Mouse (Mus musculus): ENCODE data around the gene Fmo5. TPM values are rescaled to one million over a fixed set of nuclear protein-coding genes. Genes with fewer than 3 reads are reported as not detected.

The Fmo5 gene
- polyA plus RNA-seq, 1 experiment, result 0.12 TPM

- H3K27me3 ChIP-seq (ENCODE audit: control insufficient read depth, insufficient read depth, insufficient read length), result no peaks in the 10 kb centered on the region
- TF ChIP-seq FOSL1 (IDR thresholded peaks at IDR 0.05; ENCODE audit: insufficient read depth, low read length, poor library complexity, severe bottlenecking) (no peak), CEBPB (IDR thresholded peaks at IDR 0.05; ENCODE audit: low read depth) (no peak), MYOD1 (IDR thresholded peaks at IDR 0.05; ENCODE audit: control insufficient read depth, insufficient read length, low read depth) (no peak), USF1 (IDR thresholded peaks at IDR 0.05; ENCODE audit: low read depth) (no peak)
- no peak overlapping the region for H3K4me3 ChIP-seq (ENCODE audit: insufficient read depth, poor library complexity, severe bottlenecking)
- H3ac ChIP-seq (ENCODE audit: control insufficient read depth, insufficient read length, low read depth), result no peak overlapping the region
- no peaks in the 10 kb centered on the region for H3K79me2 ChIP-seq (ENCODE audit: control insufficient read depth, insufficient read depth)
- no peaks in the 10 kb centered on the region for H3K36me3 ChIP-seq (ENCODE audit: control insufficient read depth, insufficient read depth)
- no peaks in the 10 kb centered on the region for H3K79me3 ChIP-seq (ENCODE audit: low read depth)
These were observed 4.9 kb downstream of the Fmo5 start for GRCm38 (mm10) chr3:97633456-97633855.

GRCm38 (mm10) chr3:97634288-97634761 lies 5.7 kb downstream of the Fmo5 start:
- Histone ChIP-seq H3ac (ENCODE audit: control insufficient read depth, insufficient read length, low read depth) (no peak overlapping the region), H3K4me3 (ENCODE audit: insufficient read depth, poor library complexity, severe bottlenecking) (no peak overlapping the region), H3K36me3 (ENCODE audit: control insufficient read depth, insufficient read depth) (no peaks in the 10 kb centered on the region), H3K27me3 (ENCODE audit: control insufficient read depth, insufficient read depth, insufficient read length) (no peaks in the 10 kb centered on the region), H3K79me3 (ENCODE audit: low read depth) (no peaks in the 10 kb centered on the region), H3K79me2 (ENCODE audit: control insufficient read depth, insufficient read depth) (no peaks in the 10 kb centered on the region)
- TF ChIP-seq MAX (IDR thresholded peaks at IDR 0.05) (peak; percentile 79), CEBPB (IDR thresholded peaks at IDR 0.05; ENCODE audit: low read depth) (peak; percentile 84), USF1 (IDR thresholded peaks at IDR 0.05; ENCODE audit: low read depth) (no peak), FOSL1 (IDR thresholded peaks at IDR 0.05; ENCODE audit: insufficient read depth, low read length, poor library complexity, severe bottlenecking) (no peak)

DNA sequence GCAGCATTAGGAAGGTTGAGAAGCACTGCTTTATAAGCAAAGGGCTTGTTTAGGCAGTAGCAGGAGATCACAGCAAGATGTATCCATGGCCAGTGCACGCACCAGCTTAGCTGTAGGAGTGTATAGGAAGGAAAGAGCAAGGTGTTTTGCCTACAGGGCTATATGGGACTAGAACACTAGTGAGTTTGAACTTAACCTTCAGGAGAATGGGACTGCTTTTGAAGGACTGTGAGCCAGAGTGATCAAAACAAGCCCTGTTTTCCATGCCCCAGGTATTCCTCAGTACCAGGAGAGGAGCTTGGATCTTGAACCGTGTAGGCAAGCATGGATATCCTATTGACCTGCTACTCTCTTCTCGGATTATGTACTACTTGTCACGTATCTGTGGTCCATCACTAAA lies 12.8 kb downstream of the Fmo5 start:
- Histone ChIP-seq H3K4me3 (ENCODE audit: insufficient read depth, poor library complexity, severe bottlenecking) (no peak overlapping the region), H3ac (ENCODE audit: control insufficient read depth, insufficient read length, low read depth) (no peak overlapping the region), H3K79me3 (ENCODE audit: low read depth) (no peaks in the 10 kb centered on the region), H3K79me2 (ENCODE audit: control insufficient read depth, insufficient read depth) (no peaks in the 10 kb centered on the region), H3K27me3 (ENCODE audit: control insufficient read depth, insufficient read depth, insufficient read length) (no peaks in the 10 kb centered on the region), H3K36me3 (ENCODE audit: control insufficient read depth, insufficient read depth) (no peaks in the 10 kb centered on the region)
- TF ChIP-seq FOSL1 (IDR thresholded peaks at IDR 0.05; ENCODE audit: insufficient read depth, low read length, poor library complexity, severe bottlenecking) (no peak), MYOG (IDR thresholded peaks at IDR 0.05; ENCODE audit: control insufficient read depth, extremely low read depth, insufficient read length) (no peak), CEBPB (IDR thresholded peaks at IDR 0.05; ENCODE audit: low read depth) (no peak), MYOD1 (IDR thresholded peaks at IDR 0.05; ENCODE audit: control insufficient read depth, insufficient read length, low read depth) (no peak), CTCF (IDR thresholded peaks at IDR 0.05; ENCODE audit: control insufficient read depth, insufficient read depth, insufficient read length) (no peak), MAX (IDR thresholded peaks at IDR 0.05) (no peak), USF1 (IDR thresholded peaks at IDR 0.05; ENCODE audit: low read depth) (no peak)

- no peak for TF ChIP-seq FOSL1 (IDR thresholded peaks at IDR 0.05; ENCODE audit: insufficient read depth, low read length, poor library complexity, severe bottlenecking)
- no peak for TF ChIP-seq MYOG (IDR thresholded peaks at IDR 0.05; ENCODE audit: control insufficient read depth, extremely low read depth, insufficient read length)
- TF ChIP-seq MAX (IDR thresholded peaks at IDR 0.05), result no peak
- no peak for TF ChIP-seq CEBPB (IDR thresholded peaks at IDR 0.05; ENCODE audit: low read depth)
- no peak for TF ChIP-seq MYOD1 (IDR thresholded peaks at IDR 0.05; ENCODE audit: control insufficient read depth, insufficient read length, low read depth)
- H3K36me3 ChIP-seq (ENCODE audit: control insufficient read depth, insufficient read depth), result no peaks in the 10 kb centered on the region
- no peak overlapping the region for H3ac ChIP-seq (ENCODE audit: control insufficient read depth, insufficient read length, low read depth)
- H3K79me2 ChIP-seq (ENCODE audit: control insufficient read depth, insufficient read depth), result no peaks in the 10 kb centered on the region
- no peak overlapping the region for H3K4me3 ChIP-seq (ENCODE audit: insufficient read depth, poor library complexity, severe bottlenecking)
- no peaks in the 10 kb centered on the region for H3K27me3 ChIP-seq (ENCODE audit: control insufficient read depth, insufficient read depth, insufficient read length)
- H3K79me3 ChIP-seq (ENCODE audit: low read depth), result no peaks in the 10 kb centered on the region
These were observed 13.4 kb downstream of the Fmo5 start for GRCm38 (mm10) chr3:97642001-97642400.

- Histone ChIP-seq H3K36me3 (ENCODE audit: control insufficient read depth, insufficient read depth) (no peaks in the 10 kb centered on the region), H3K27me3 (ENCODE audit: control insufficient read depth, insufficient read depth, insufficient read length) (no peaks in the 10 kb centered on the region), H3K79me3 (ENCODE audit: low read depth) (no peaks in the 10 kb centered on the region), H3K79me2 (ENCODE audit: control insufficient read depth, insufficient read depth) (no peaks in the 10 kb centered on the region), H3ac (ENCODE audit: control insufficient read depth, insufficient read length, low read depth) (no peak overlapping the region), H3K4me3 (ENCODE audit: insufficient read depth, poor library complexity, severe bottlenecking) (no peak overlapping the region)
- TF ChIP-seq CTCF (IDR thresholded peaks at IDR 0.05; ENCODE audit: control insufficient read depth, insufficient read depth, insufficient read length), result no peak
- TF ChIP-seq MYOD1 (IDR thresholded peaks at IDR 0.05; ENCODE audit: control insufficient read depth, insufficient read length, low read depth), result no peak
- TF ChIP-seq USF1 (IDR thresholded peaks at IDR 0.05; ENCODE audit: low read depth), result no peak
- no peak for TF ChIP-seq MYOG (IDR thresholded peaks at IDR 0.05; ENCODE audit: control insufficient read depth, extremely low read depth, insufficient read length)
- no peak for TF ChIP-seq FOSL1 (IDR thresholded peaks at IDR 0.05; ENCODE audit: insufficient read depth, low read length, poor library complexity, severe bottlenecking)
- TF ChIP-seq CEBPB (IDR thresholded peaks at IDR 0.05; ENCODE audit: low read depth), result no peak
- no peak for TF ChIP-seq MAX (IDR thresholded peaks at IDR 0.05)
These were observed 19.9 kb downstream of the Fmo5 start for GRCm38 (mm10) chr3:97648518-97648917.

- TF ChIP-seq FOSL1 (IDR thresholded peaks at IDR 0.05; ENCODE audit: insufficient read depth, low read length, poor library complexity, severe bottlenecking) (no peak), MYOG (IDR thresholded peaks at IDR 0.05; ENCODE audit: control insufficient read depth, extremely low read depth, insufficient read length) (no peak), CEBPB (IDR thresholded peaks at IDR 0.05; ENCODE audit: low read depth) (no peak), USF1 (IDR thresholded peaks at IDR 0.05; ENCODE audit: low read depth) (no peak), MAX (IDR thresholded peaks at IDR 0.05) (no peak), CTCF (IDR thresholded peaks at IDR 0.05; ENCODE audit: control insufficient read depth, insufficient read depth, insufficient read length) (no peak), MYOD1 (IDR thresholded peaks at IDR 0.05; ENCODE audit: control insufficient read depth, insufficient read length, low read depth) (no peak)
- H3K27me3 ChIP-seq (ENCODE audit: control insufficient read depth, insufficient read depth, insufficient read length), result no peaks in the 10 kb centered on the region
- no peaks in the 10 kb centered on the region for H3K79me2 ChIP-seq (ENCODE audit: control insufficient read depth, insufficient read depth)
- no peak overlapping the region for H3K4me3 ChIP-seq (ENCODE audit: insufficient read depth, poor library complexity, severe bottlenecking)
- no peaks in the 10 kb centered on the region for H3K36me3 ChIP-seq (ENCODE audit: control insufficient read depth, insufficient read depth)
- no peaks in the 10 kb centered on the region for H3K79me3 ChIP-seq (ENCODE audit: low read depth)
- no peak overlapping the region for H3ac ChIP-seq (ENCODE audit: control insufficient read depth, insufficient read length, low read depth)
These were observed 20.4 kb downstream of the Fmo5 start for GRCm38 (mm10) chr3:97649022-97649421.
